Mouse (Mus musculus) G1E (cell line): ENCODE results near the gene Insc.

ENCODE experiments used
- CTCF ChIP-seq: IDR thresholded peaks from 2 replicates; pipeline ENCODE4 v1.5.1; 2012; ENCODE audit warnings: low read depth, low read length, inconsistent platforms, mixed read lengths
- GATA1 ChIP-seq: IDR thresholded peaks from 2 replicates; pipeline ENCODE4 v1.6.1; 2012; ENCODE audit warnings: borderline replicate concordance, low read length, inconsistent platforms, mixed read lengths
- GATA2 ChIP-seq: IDR thresholded peaks from 2 replicates; pipeline ENCODE4 v1.6.1; 2012; ENCODE audit warnings: low read depth, low read length, inconsistent platforms, borderline replicate concordance
- POLR2AphosphoS5 ChIP-seq: IDR thresholded peaks from 2 replicates; pipeline ENCODE4 v1.6.1; 2012; ENCODE audit warnings: low read depth, low read length, inconsistent platforms; ENCODE audit not compliant: insufficient replicate concordance
- TAL1 ChIP-seq: conservative IDR thresholded peaks from 2 replicates; pipeline ENCODE4 v1.6.1; 2012; ENCODE audit warnings: low read depth, low read length, inconsistent platforms, mixed read lengths

- TF ChIP-seq CTCF (no peak), TAL1 (no peak), POLR2AphosphoS5 (no peak), GATA1 (no peak), GATA2 (no peak)
These were observed 99.2 kb downstream of the Insc start for GRCm38 (mm10) chr7:114842644-114843211.
